Mouse (Mus musculus): ENCODE measurements around the gene Panx2. TPM values are rescaled to one million over a fixed set of nuclear protein-coding genes. Genes with fewer than 3 reads are reported as not detected.

The Panx2 gene
- polyA plus RNA-seq (2016; fragmentation: Nextera tagmentation; extraction: Ambion mirVana) = 1.8 and 2.4 TPM in 2 replicates

- Histone ChIP-seq H3K9me3 (replicated peaks) (no peaks in the 10 kb centered on the region), H3K9ac (peak within 1 kb of the TSS; percentile 83), H3K36me3 (peaks cover 14% of the 10 kb centered on the region), H3K4me3 (peak within 1 kb of the TSS; percentile 82), H3K27ac (ENCODE audit: poor library complexity, severe bottlenecking) (no peak within 1 kb of the TSS), H3K27me3 (replicated peaks) (peaks cover 63% of the 10 kb centered on the region), H3K4me1 (replicated peaks) (peaks cover 13% of the 10 kb centered on the region), H3K4me2 (peak within 1 kb of the TSS; percentile 94)
- peak; percentile 37; the same call in 1 of the 2 replicates for ATAC-seq (ENCODE audit: insufficient number of reproducible peaks, low FRiP score)
- WGBS = 3% methylated on average over 28 of the region's 57 CpGs
Observed at GRCm38 (mm10) chr15:89059161-89059931, at the start of gene Panx2. TSS of gene Panx2 (plus strand) at chr15:89059734.

GRCm38 (mm10) chr15:89016722-89017121, 42.8 kb upstream of the Panx2 start:
- H3K27ac ChIP-seq (ENCODE audit: poor library complexity, severe bottlenecking) = no peak overlapping the region
- H3K4me3 ChIP-seq = no peak overlapping the region
- H3K9ac ChIP-seq = no peak overlapping the region
- peaks cover 29% of the 10 kb centered on the region for H3K4me1 ChIP-seq (replicated peaks)
- no peak for ATAC-seq (ENCODE audit: insufficient number of reproducible peaks, low FRiP score)
- no peaks in the 10 kb centered on the region for H3K9me3 ChIP-seq (replicated peaks)
- H3K27me3 ChIP-seq (replicated peaks) = no peaks in the 10 kb centered on the region
- H3K4me2 ChIP-seq = no peak overlapping the region
- WGBS = 71% methylated on average over 3 of the region's 3 CpGs
- H3K36me3 ChIP-seq = no peaks in the 10 kb centered on the region

DNA sequence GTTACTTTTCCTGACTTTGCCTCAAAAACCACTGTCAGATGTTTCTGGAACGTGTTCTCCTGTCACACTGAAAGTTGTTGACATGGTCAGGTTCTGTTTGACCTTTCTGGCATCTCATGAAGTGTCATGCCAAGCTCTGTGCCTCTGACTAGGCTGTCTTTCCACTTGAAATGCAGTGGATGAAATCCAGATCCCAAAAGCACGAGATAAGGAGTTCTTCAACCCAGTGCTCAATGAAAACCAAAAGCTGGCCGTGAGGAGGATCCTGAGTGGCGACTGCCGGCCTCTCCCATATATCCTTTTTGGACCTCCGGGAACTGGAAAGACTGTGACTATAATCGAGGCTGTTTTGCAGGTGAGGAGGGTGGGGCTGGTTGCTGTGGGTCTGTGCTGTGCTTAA, 39.4 kb upstream of the Panx2 start:
- H3K27ac ChIP-seq (ENCODE audit: poor library complexity, severe bottlenecking) = peak overlapping the region; percentile 95
- 0 out of 2 replicates have a peak overlapping the region, but pooled peaks have one; percentile 61 for H3K9ac ChIP-seq
- H3K27me3 ChIP-seq (replicated peaks) = no peaks in the 10 kb centered on the region
- peak; percentile 71 for ATAC-seq (ENCODE audit: insufficient number of reproducible peaks, low FRiP score)
- peak overlapping the region; percentile 69 for H3K4me2 ChIP-seq
- no peaks in the 10 kb centered on the region for H3K9me3 ChIP-seq (replicated peaks)
- H3K4me3 ChIP-seq = peak overlapping the region; percentile 41
- H3K36me3 ChIP-seq = peaks cover 6% of the 10 kb centered on the region
- 9% methylated on average over 7 of the region's 7 CpGs for WGBS
- H3K4me1 ChIP-seq (replicated peaks) = peaks cover 30% of the 10 kb centered on the region

DNA sequence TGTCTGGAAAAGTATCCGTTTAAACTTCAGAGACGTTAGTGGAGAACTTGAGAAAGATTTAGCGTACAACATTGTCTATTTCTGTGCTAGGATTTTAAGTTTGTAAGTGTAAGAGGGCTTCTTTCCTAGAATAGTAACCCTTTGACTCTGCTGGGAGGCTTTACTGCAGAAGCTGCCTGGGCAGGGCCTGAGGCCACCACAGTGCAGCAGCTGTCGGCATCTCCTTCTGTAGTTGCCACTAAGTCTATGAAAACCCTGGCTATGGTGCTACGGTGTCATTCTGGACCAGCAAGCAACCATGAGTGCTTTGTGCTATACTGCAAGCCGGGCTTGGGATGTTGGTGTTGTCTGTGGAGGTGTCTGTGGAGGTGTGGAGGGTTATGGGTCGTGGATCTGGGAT, 39.0 kb upstream of the Panx2 start:
- WGBS = 40% methylated on average over 7 of the region's 7 CpGs
- Histone ChIP-seq H3K27ac (ENCODE audit: poor library complexity, severe bottlenecking) (peak overlapping the region; percentile 95), H3K9me3 (replicated peaks) (no peaks in the 10 kb centered on the region), H3K36me3 (peaks cover 6% of the 10 kb centered on the region), H3K4me3 (peak overlapping the region; percentile 41), H3K4me2 (peak overlapping the region; percentile 69), H3K9ac (peak overlapping the region; percentile 61), H3K4me1 (replicated peaks) (peaks cover 30% of the 10 kb centered on the region), H3K27me3 (replicated peaks) (no peaks in the 10 kb centered on the region)
- ATAC-seq (ENCODE audit: insufficient number of reproducible peaks, low FRiP score) = peak; percentile 51; the same call in 1 of the 2 replicates

GRCm38 (mm10) chr15:89044381-89044780, 15.2 kb upstream of the Panx2 start:
- 75% methylated on average over 5 of the region's 5 CpGs for WGBS
- Histone ChIP-seq H3K4me2 (no peak overlapping the region), H3K9me3 (replicated peaks) (peaks cover 13% of the 10 kb centered on the region), H3K36me3 (peaks cover 22% of the 10 kb centered on the region), H3K27me3 (replicated peaks) (no peaks in the 10 kb centered on the region), H3K4me1 (replicated peaks) (no peaks in the 10 kb centered on the region), H3K27ac (ENCODE audit: poor library complexity, severe bottlenecking) (no peak overlapping the region), H3K9ac (no peak overlapping the region), H3K4me3 (no peak overlapping the region)
- no peak for ATAC-seq (ENCODE audit: insufficient number of reproducible peaks, low FRiP score)

GRCm38 (mm10) chr15:89046356-89046755, 13.2 kb upstream of the Panx2 start:
- Histone ChIP-seq H3K4me2 (no peak overlapping the region), H3K9me3 (replicated peaks) (peaks cover 13% of the 10 kb centered on the region), H3K4me1 (replicated peaks) (no peaks in the 10 kb centered on the region), H3K4me3 (no peak overlapping the region), H3K27me3 (replicated peaks) (no peaks in the 10 kb centered on the region), H3K9ac (no peak overlapping the region), H3K36me3 (peaks cover 23% of the 10 kb centered on the region), H3K27ac (ENCODE audit: poor library complexity, severe bottlenecking) (no peak overlapping the region)
- no peak for ATAC-seq (ENCODE audit: insufficient number of reproducible peaks, low FRiP score)
- 70% methylated on average over 4 of the region's 4 CpGs for WGBS

DNA sequence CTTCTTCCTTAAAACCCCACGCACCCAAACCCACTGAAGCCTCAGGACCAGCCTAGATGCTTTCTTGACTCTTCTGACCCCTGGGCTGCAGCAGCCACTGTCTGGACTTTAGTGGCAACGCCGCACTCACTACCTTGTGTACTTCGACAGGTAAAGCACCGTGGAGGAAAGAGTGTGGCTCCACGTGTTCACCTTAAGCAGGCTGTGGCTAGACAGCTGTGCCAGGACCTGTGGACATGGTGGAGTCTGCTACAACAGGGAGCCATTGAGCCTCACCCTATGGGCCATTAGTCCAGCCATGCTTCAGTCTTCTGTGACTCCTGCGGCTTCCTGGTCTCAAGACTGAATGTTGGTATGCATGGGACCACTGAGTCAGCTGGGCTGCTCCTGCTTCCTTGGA, 4.9 kb upstream of the Panx2 start:
- peaks cover 8% of the 10 kb centered on the region for H3K4me1 ChIP-seq (replicated peaks)
- no peak overlapping the region for H3K27ac ChIP-seq (ENCODE audit: poor library complexity, severe bottlenecking)
- peaks cover 31% of the 10 kb centered on the region for H3K36me3 ChIP-seq
- H3K27me3 ChIP-seq (replicated peaks) = peaks cover 24% of the 10 kb centered on the region
- no peak overlapping the region for H3K4me3 ChIP-seq
- no peaks in the 10 kb centered on the region for H3K9me3 ChIP-seq (replicated peaks)
- ATAC-seq (ENCODE audit: insufficient number of reproducible peaks, low FRiP score) = no peak
- H3K4me2 ChIP-seq = no peak overlapping the region
- WGBS = 87% methylated on average over 7 of the region's 7 CpGs
- H3K9ac ChIP-seq = no peak overlapping the region

DNA sequence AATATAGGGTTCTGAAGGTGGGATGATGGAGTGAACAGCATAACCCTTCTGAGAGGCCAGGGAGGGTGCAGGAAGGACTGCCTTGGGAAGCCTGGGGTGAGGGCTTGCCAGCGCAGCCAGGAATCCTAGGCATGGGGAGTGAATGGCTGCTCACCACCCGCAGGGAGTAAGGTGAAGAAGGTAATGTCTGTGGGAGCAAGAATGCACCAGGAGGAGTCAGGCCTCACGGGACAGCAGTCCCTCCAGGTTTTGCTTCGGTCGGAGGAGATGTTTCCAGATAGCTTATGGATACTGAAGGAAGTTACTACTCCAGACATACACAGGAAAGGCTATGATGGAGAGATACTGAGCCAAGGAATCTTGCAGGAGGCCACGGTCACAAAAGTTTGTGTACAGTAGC, 798 bp upstream of the Panx2 start:
- no peak for ATAC-seq (ENCODE audit: insufficient number of reproducible peaks, low FRiP score)
- Histone ChIP-seq H3K36me3 (peaks cover 16% of the 10 kb centered on the region), H3K4me2 (peak overlapping the region; percentile 94), H3K27me3 (replicated peaks) (peaks cover 57% of the 10 kb centered on the region), H3K9me3 (replicated peaks) (no peaks in the 10 kb centered on the region), H3K27ac (ENCODE audit: poor library complexity, severe bottlenecking) (no peak overlapping the region), H3K4me3 (peak overlapping the region; percentile 82), H3K4me1 (replicated peaks) (peaks cover 13% of the 10 kb centered on the region), H3K9ac (peak overlapping the region; percentile 83; the same call in 1 of the 2 replicates)
- 23% methylated on average over 6 of the region's 6 CpGs for WGBS

DNA sequence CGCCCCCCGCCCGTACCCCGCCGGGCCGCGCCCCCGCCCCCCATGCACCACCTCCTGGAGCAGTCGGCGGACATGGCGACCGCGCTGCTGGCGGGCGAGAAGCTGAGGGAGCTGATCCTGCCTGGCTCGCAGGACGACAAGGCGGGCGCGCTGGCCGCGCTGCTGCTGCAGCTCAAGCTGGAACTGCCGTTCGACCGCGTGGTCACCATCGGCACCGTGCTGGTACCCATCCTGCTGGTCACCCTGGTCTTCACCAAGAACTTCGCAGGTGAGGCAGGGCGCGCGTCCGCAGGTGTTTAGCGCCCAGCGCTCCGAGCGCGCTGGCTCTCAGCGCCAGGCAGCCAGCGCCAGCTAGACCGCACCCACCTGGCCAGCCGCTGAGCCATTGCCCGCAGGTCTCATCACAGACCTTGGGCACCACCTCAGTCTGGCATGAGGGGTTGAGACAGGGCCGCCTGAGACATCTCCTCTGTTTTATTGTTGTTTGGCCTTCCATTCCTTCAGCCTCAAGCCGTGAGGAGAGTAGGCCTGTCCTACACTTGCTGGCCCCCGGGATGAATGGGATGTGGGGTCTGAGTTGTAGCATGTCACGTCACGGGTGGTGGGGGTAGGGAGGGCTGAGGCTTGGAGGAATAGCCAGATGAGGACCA, 623 bp downstream of the Panx2 start:
- Histone ChIP-seq H3K4me1 (replicated peaks) (peaks cover 13% of the 10 kb centered on the region), H3K36me3 (peaks cover 6% of the 10 kb centered on the region), H3K27ac (ENCODE audit: poor library complexity, severe bottlenecking) (no peak overlapping the region), H3K4me3 (peak overlapping the region; percentile 82), H3K9me3 (replicated peaks) (no peaks in the 10 kb centered on the region), H3K27me3 (replicated peaks) (peaks cover 69% of the 10 kb centered on the region), H3K4me2 (peak overlapping the region; percentile 94), H3K9ac (peak overlapping the region; percentile 83)
- ATAC-seq (ENCODE audit: insufficient number of reproducible peaks, low FRiP score) = peak; percentile 26; the same call in 1 of the 2 replicates
- WGBS = 3% methylated on average over 40 of the region's 48 CpGs

GRCm38 (mm10) chr15:89060811-89061460, 1.4 kb downstream of the Panx2 start:
- no peak for ATAC-seq (ENCODE audit: insufficient number of reproducible peaks, low FRiP score)
- Histone ChIP-seq H3K9me3 (replicated peaks) (no peaks in the 10 kb centered on the region), H3K4me3 (peak overlapping the region; percentile 82; the same call in 1 of the 2 replicates), H3K27ac (ENCODE audit: poor library complexity, severe bottlenecking) (no peak overlapping the region), H3K27me3 (replicated peaks) (peaks cover 66% of the 10 kb centered on the region), H3K9ac (no peak overlapping the region), H3K4me2 (peak overlapping the region; percentile 94), H3K4me1 (replicated peaks) (peaks cover 13% of the 10 kb centered on the region), H3K36me3 (no peaks in the 10 kb centered on the region)
- 79% methylated on average over 12 of the region's 12 CpGs for WGBS

Data from heart, embryonic 12.5 days (tissue).